Mouse (Mus musculus): Measurements from ENCODE around the gene Mif.

GRCm38 (mm10) chr10:75889406-75890153 lies 29.5 kb upstream of the Mif start:
- no peak for TF ChIP-seq POLR2A (IDR thresholded peaks at IDR 0.05; ENCODE audit: low read depth, low read length)
- TF ChIP-seq CTCF (IDR thresholded peaks at IDR 0.05; ENCODE audit: borderline replicate concordance, insufficient read depth, low read length): no peak

Data from embryonic fibroblast, embryonic 13.5 days (primary cell).